1 mouse cellular context compared by ENCODE assay signal in genomic region chr6:88731211-88731751, GRCm38 (mm10).
A peak's percentile ranks its signal among the peaks of the same experiment; 100 is the strongest.
TF ChIP-seq lines count a peak whose summit lies in the region.

No protein-coding gene starts in this region.

TF ChIP-seq in CH12.LX, 34 proteins besides CTCF, POLR2A, EP300 and RAD21 (continued from another document):
- TF ChIP-seq TBP (conservative IDR thresholded peaks at IDR 0.05; ENCODE audit: low read depth, low read length), result peak; percentile 50; the same call in 1 of the 2 replicates
- TF ChIP-seq GABPA (IDR thresholded peaks at IDR 0.05; ENCODE audit: insufficient replicate concordance, low read depth, low read length), result no peak
- TF ChIP-seq UBTF (IDR thresholded peaks at IDR 0.05; ENCODE audit: low read depth, low read length), result no peak; the same call in 1 of the 2 replicates
- no peak for TF ChIP-seq E2F4 (IDR thresholded peaks at IDR 0.05; ENCODE audit: insufficient replicate concordance, low read depth, low read length)
- TF ChIP-seq ZMIZ1 (IDR thresholded peaks at IDR 0.05; ENCODE audit: low read depth, low read length), result no peak; the same call in 1 of the 2 replicates
- no peak for TF ChIP-seq PAX5 (IDR thresholded peaks at IDR 0.05; ENCODE audit: low read length)
- peak; percentile 22 for TF ChIP-seq USF1 (IDR thresholded peaks at IDR 0.05; ENCODE audit: low read depth, low read length)
- no peak; the same call in 1 of the 2 replicates for TF ChIP-seq MEF2A (IDR thresholded peaks at IDR 0.05; ENCODE audit: borderline replicate concordance, low read depth, low read length)
- TF ChIP-seq KAT2A (IDR thresholded peaks at IDR 0.05; ENCODE audit: insufficient replicate concordance, low read length), result no peak
- TF ChIP-seq POLR2AphosphoS2 (IDR thresholded peaks at IDR 0.05; ENCODE audit: low read depth, low read length), result no peak; the same call in 1 of the 2 replicates
- TF ChIP-seq ZKSCAN1 (IDR thresholded peaks at IDR 0.05; ENCODE audit: borderline replicate concordance, low read depth, low read length), result no peak
- 0 out of 2 replicates have a peak, but pooled peaks have one; percentile 62 for TF ChIP-seq RCOR1 (conservative IDR thresholded peaks at IDR 0.05; ENCODE audit: low read depth, low read length)
- peak; percentile 52; the same call in 1 of the 2 replicates for TF ChIP-seq ETS1 (conservative IDR thresholded peaks at IDR 0.05; ENCODE audit: low read depth, low read length)
- peak; percentile 82 for TF ChIP-seq MXI1 (IDR thresholded peaks at IDR 0.05; ENCODE audit: low read depth, low read length)
- no peak for TF ChIP-seq CHD1 (IDR thresholded peaks at IDR 0.05; ENCODE audit: low read depth, low read length)
- TF ChIP-seq USF2 (conservative IDR thresholded peaks at IDR 0.05; ENCODE audit: low read depth, low read length), result no peak
- TF ChIP-seq SIN3A (IDR thresholded peaks at IDR 0.05; ENCODE audit: low read length), result peak; percentile 74; the same call in 1 of the 2 replicates
- TF ChIP-seq MYC (IDR thresholded peaks at IDR 0.05; ENCODE audit: low read depth, low read length), result peak; percentile 93
- TF ChIP-seq MAZ (IDR thresholded peaks at IDR 0.05; ENCODE audit: low read depth, low read length), result 0 out of 2 replicates have a peak, but pooled peaks have one; percentile 81
- TF ChIP-seq ELF1 (IDR thresholded peaks at IDR 0.05; ENCODE audit: low read depth, low read length), result peak; percentile 53; the same call in 1 of the 2 replicates
- peak; percentile 7 for TF ChIP-seq SMC3 (IDR thresholded peaks at IDR 0.05; ENCODE audit: low read depth, low read length)
